Mouse (Mus musculus) heart, embryonic 12.5 days (tissue): ENCODE results near the gene Card9. TPM values are rescaled to one million over a fixed set of nuclear protein-coding genes. Genes with fewer than 3 reads are reported as not detected.
"Not testable (repeated sequence)": the region's sequence is repeated elsewhere in the genome, so short reads cannot be mapped to it uniquely, and the experiment has no call there.

Source experiments
- ATAC-seq: fragments of 200-750 bp; cut with Nextera tagmentation; 2 replicates; pipeline ENCODE4 v1.8.0; 2017; ENCODE audit warnings: moderate TSS enrichment, moderate library complexity; ENCODE audit not compliant: insufficient number of reproducible peaks, low FRiP score
- H3K27ac ChIP-seq: fragments of 300-500 bp; sonication (generic); 2 replicates; pipeline ENCODE4 v1.5.1; 2016; ENCODE audit warnings: mild to moderate bottlenecking, moderate library complexity; ENCODE audit not compliant: poor library complexity, severe bottlenecking
- H3K27me3 ChIP-seq: fragments of 300-500 bp; sonication (generic); replicated peaks from 2 replicates; pipeline ENCODE4 v1.6.1; 2016; ENCODE audit warnings: mild to moderate bottlenecking, moderate library complexity
- H3K36me3 ChIP-seq: fragments of 300-500 bp; sonication (generic); 2 replicates; pipeline ENCODE4 v1.6.1; 2016; ENCODE audit warnings: mild to moderate bottlenecking, moderate library complexity
- H3K4me1 ChIP-seq: fragments of 300-500 bp; sonication (generic); replicated peaks from 2 replicates; pipeline ENCODE4 v1.6.1; 2016; ENCODE audit warnings: mild to moderate bottlenecking
- H3K4me2 ChIP-seq: fragments of 300-500 bp; sonication (generic); 2 replicates; pipeline ENCODE4 v1.6.1; 2016; ENCODE audit warnings: mild to moderate bottlenecking, moderate library complexity
- H3K4me3 ChIP-seq: fragments of 300-500 bp; sonication (generic); 2 replicates; pipeline ENCODE4 v1.5.1; 2016; ENCODE audit warnings: mild to moderate bottlenecking
- H3K9ac ChIP-seq: fragments of 300-500 bp; sonication (generic); 2 replicates; pipeline ENCODE4 v1.6.1; 2016; ENCODE audit warnings: mild to moderate bottlenecking, moderate library complexity
- H3K9me3 ChIP-seq: fragments of 300-500 bp; sonication (generic); replicated peaks from 2 replicates; pipeline ENCODE4 v1.6.1; 2016; ENCODE audit warnings: mild to moderate bottlenecking, moderate library complexity
- WGBS: fragments of 180-500 bp; shearing (Covaris S2); methylation state at CpG from one replicate; pipeline ENCODE4 v1.1.7; 2016; 5-methylcytosine and 5-hydroxymethylcytosine counted together
- polyA plus RNA-seq: library from polyadenylated mRNA; unstranded; fragments of >200 nt; fragmentation: Nextera tagmentation; extraction: Ambion mirVana; gene quantifications from 2 replicates; pipeline ENCODE4 v1.2.1, GENCODE M21; 2016

Card9 gene
- polyA plus RNA-seq, 1 experiment from 2014 or later = 0.56 TPM

- Histone ChIP-seq H3K4me3 (no peak overlapping the region), H3K27ac (no peak overlapping the region), H3K9me3 (no peaks in the 10 kb centered on the region), H3K9ac (no peak overlapping the region), H3K27me3 (no peaks in the 10 kb centered on the region), H3K4me1 (peaks cover 20% of the 10 kb centered on the region), H3K4me2 (no peak overlapping the region), H3K36me3 (peaks cover 76% of the 10 kb centered on the region)
- 83% methylated on average over 3 of the region's 3 CpGs for WGBS
- ATAC-seq = no peak
Observed at GRCm38 (mm10) chr2:26390954-26391353, 30.2 kb upstream of the Card9 start.

GRCm38 (mm10) chr2:26389154-26389690 is 28.5 kb upstream of the Card9 start, which contains the start of the genes Entr1 and Pmpca:
Gene Entr1, minus strand, starts transcription at chr2:26389316.
Gene Pmpca, plus strand, starts transcription at chr2:26389339.
- Histone ChIP-seq H3K4me3 (peak within 1 kb of the TSS; percentile 95), H3K9ac (peak within 1 kb of the TSS; percentile 94), H3K27ac (peak within 1 kb of the TSS; percentile 34), H3K9me3 (no peaks in the 10 kb centered on the region), H3K4me1 (peaks cover 20% of the 10 kb centered on the region), H3K36me3 (peaks cover 76% of the 10 kb centered on the region), H3K4me2 (peak within 1 kb of the TSS; percentile 98), H3K27me3 (no peaks in the 10 kb centered on the region)
- WGBS = 0% methylated on average over 60 of the region's 60 CpGs
- ATAC-seq = peak; percentile 89

GRCm38 (mm10) chr2:26388682-26389153 is 28.0 kb upstream of the Card9 start:
- under 1% methylated on average over 40 of the region's 45 CpGs for WGBS
- peak; percentile 58 for ATAC-seq

GRCm38 (mm10) chr2:26387713-26388112 is 27.0 kb upstream of the Card9 start:
- ATAC-seq = no peak
- Histone ChIP-seq H3K4me1 (peaks cover 20% of the 10 kb centered on the region), H3K9me3 (no peaks in the 10 kb centered on the region), H3K9ac (no peak overlapping the region), H3K27ac (no peak overlapping the region), H3K4me3 (peak overlapping the region; percentile 95), H3K36me3 (peaks cover 76% of the 10 kb centered on the region), H3K4me2 (peak overlapping the region; percentile 98), H3K27me3 (no peaks in the 10 kb centered on the region)
- whole genome bisulfite sequencing = 86% methylated on average over 3 of the region's 3 CpGs

More at GRCm38 (mm10) chr2:26388682-26389153, 28.0 kb upstream of the Card9 start:
- H3K36me3 ChIP-seq = peaks cover 76% of the 10 kb centered on the region
- H3K4me3 ChIP-seq = peak overlapping the region; percentile 95
- H3K27me3 ChIP-seq = no peaks in the 10 kb centered on the region
- peak overlapping the region; percentile 94 for H3K9ac ChIP-seq
- H3K4me1 ChIP-seq = peaks cover 20% of the 10 kb centered on the region
- peak overlapping the region; percentile 34 for H3K27ac ChIP-seq
- H3K4me2 ChIP-seq = peak overlapping the region; percentile 98
- H3K9me3 ChIP-seq = no peaks in the 10 kb centered on the region

DNA sequence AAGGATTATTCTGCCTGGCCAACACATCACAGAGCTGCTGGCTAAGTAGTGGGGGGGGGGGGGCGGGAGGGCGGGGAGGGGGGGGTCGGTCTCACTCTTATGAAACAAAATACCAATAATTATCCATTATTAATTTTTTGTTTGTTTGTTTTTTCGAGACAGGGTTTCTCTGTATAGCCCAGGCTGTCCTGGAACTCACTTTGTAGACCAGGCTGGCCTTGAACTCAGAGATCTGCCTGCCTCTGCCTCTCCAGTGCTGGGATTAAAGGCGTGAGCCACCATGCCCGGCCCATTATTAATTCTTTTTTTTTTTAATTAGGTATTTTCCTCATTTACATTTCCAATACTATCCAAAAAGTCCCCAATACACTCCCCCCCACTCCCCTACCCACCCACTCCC is 20.2 kb upstream of the Card9 start:
- Histone ChIP-seq H3K4me3 (peak overlapping the region; percentile 71), H3K9ac (peak overlapping the region; percentile 80), H3K36me3 (peaks cover 74% of the 10 kb centered on the region), H3K4me2 (peak overlapping the region; percentile 88)
- not testable (repeated sequence) for H3K27ac ChIP-seq, H3K27me3 ChIP-seq, H3K9me3 ChIP-seq, H3K4me1 ChIP-seq
- peak; percentile 7; the same call in 1 of the 2 replicates for ATAC-seq
- 30% methylated on average over 6 of the region's 6 CpGs for WGBS

DNA sequence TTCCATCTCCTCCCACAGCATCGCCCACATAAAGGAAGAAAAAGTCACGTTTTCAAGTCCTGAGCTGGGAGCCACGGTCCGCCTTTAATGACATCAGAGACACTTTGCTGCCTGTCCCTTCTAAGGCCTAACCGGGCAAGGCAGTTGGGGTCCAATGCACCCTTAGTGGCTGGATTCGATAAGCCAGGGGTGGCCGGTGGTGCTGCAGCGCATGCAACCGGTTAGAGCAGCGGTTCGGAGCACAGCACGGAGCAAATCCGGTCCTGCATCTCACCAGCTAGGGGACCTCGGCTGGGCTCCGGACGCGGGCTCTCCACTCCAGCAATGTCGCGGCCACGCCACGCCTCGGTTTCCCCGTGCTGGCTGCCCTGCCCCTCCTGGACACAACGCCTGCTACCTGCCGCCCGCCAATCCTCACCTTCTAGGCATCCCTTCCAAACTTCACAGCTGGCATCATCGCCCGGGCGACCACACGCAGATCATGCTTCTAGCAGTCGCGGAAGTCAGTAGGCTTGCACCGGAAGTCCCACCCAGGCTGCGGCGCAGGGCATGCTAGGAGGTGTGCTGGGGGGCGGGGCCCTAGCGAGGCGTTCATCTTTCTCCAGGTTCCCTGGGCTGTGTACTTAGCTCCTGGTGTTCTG is 19.5 kb upstream of the Card9 start, which contains the start of gene Snapc4:
Snapc4 (minus strand) TSS at position 523 of the 641 bp plus-strand sequence.
- H3K27ac ChIP-seq = peak within 1 kb of the TSS; percentile 3; the same call in 1 of the 2 replicates
- peaks cover 73% of the 10 kb centered on the region for H3K36me3 ChIP-seq
- peak within 1 kb of the TSS; percentile 88 for H3K4me2 ChIP-seq
- H3K9me3 ChIP-seq = no peaks in the 10 kb centered on the region
- peak; percentile 90 for ATAC-seq
- peak within 1 kb of the TSS; percentile 80 for H3K9ac ChIP-seq
- under 1% methylated on average over 38 of the region's 38 CpGs for WGBS
- peak within 1 kb of the TSS; percentile 71 for H3K4me3 ChIP-seq
- no peaks in the 10 kb centered on the region; the same call in 1 of the 2 replicates for H3K4me1 ChIP-seq
- no peaks in the 10 kb centered on the region for H3K27me3 ChIP-seq

DNA sequence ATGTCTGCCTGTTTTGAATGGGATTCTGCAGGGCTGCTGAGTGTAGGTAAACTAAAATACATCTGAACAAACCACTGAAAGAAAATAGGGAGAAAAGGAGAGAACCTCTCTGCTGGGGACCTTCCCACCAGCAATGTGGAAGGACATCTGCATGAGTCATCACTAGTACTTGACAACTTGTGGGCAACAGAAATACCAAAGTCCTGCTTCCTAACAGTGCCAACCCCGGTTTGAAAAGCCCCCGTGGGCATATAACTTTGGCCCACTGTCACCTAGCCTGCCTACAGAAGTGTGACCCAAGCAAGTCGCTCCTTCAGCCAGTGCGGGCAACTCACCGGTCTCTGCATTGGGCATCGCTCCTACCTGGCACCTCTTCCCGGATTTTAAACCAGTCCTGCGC is 11.7 kb upstream of the Card9 start:
- WGBS = 90% methylated on average over 8 of the region's 8 CpGs
- no peak for ATAC-seq
- peaks cover 97% of the 10 kb centered on the region for H3K36me3 ChIP-seq

DNA sequence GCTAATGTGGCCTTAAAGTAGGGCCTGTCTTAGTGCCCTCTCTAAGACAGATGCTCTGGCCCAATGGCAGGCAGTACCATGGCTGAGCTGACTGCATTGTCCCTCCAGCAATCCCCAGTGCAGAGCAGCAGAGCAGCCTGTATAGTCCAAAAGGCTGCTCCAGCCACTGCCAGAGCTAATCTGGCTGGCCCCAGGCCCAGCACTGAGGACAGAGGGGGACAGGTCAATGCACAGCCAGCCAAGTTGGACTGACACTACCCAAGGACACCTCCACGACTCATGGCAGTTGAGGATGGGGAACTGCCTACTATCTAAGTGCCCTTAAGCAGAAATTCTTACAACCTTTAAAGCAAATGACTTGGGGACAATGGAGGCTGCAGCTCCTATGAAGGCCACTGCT is 7.9 kb upstream of the Card9 start:
- WGBS = 81% methylated on average over 1 of the region's 1 CpGs

More for the DNA sequence above, 11.7 kb upstream of the Card9 start:
- Histone ChIP-seq H3K9ac (no peak overlapping the region), H3K9me3 (no peaks in the 10 kb centered on the region), H3K4me1 (no peaks in the 10 kb centered on the region), H3K27ac (no peak overlapping the region), H3K4me2 (no peak overlapping the region), H3K27me3 (no peaks in the 10 kb centered on the region), H3K4me3 (no peak overlapping the region)

DNA sequence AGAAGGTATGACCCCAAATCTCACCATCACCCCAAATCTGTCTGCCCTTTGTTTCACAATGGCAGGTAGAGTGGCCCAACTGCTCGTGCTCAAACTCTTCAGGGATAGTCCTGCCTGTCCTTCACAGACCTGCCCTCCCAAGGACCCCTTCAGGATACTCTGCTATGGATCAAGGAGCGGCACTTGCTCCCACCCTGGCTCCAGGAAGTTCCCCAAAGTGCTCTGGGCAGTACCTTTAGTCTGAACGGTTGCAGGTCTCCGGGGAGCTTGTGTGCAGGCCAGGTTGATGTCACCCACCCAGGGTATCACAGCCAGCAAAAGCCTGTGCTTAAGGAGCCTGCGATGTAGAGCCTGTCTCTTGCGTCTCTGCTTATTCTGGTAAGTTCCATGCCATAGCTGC is 7.2 kb upstream of the Card9 start:
- Histone ChIP-seq H3K4me1 (peaks cover 13% of the 10 kb centered on the region), H3K4me3 (no peak overlapping the region), H3K27me3 (no peaks in the 10 kb centered on the region), H3K27ac (no peak overlapping the region), H3K9me3 (no peaks in the 10 kb centered on the region), H3K4me2 (no peak overlapping the region), H3K9ac (no peak overlapping the region), H3K36me3 (peaks cover 94% of the 10 kb centered on the region)
- no peak for ATAC-seq
- 90% methylated on average over 6 of the region's 6 CpGs for WGBS

More for the DNA sequence above, 7.9 kb upstream of the Card9 start:
- no peaks in the 10 kb centered on the region for H3K9me3 ChIP-seq
- no peak overlapping the region for H3K4me3 ChIP-seq
- no peak for ATAC-seq
- peaks cover 13% of the 10 kb centered on the region for H3K4me1 ChIP-seq
- peaks cover 94% of the 10 kb centered on the region for H3K36me3 ChIP-seq
- no peak overlapping the region for H3K4me2 ChIP-seq
- no peaks in the 10 kb centered on the region for H3K27me3 ChIP-seq
- no peak overlapping the region for H3K9ac ChIP-seq
- no peak overlapping the region for H3K27ac ChIP-seq

GRCm38 (mm10) chr2:26364738-26365465 is 4.2 kb upstream of the Card9 start:
- ATAC-seq = 0 out of 2 replicates have a peak, but pooled peaks have one; percentile 46
- H3K4me1 ChIP-seq = peaks cover 13% of the 10 kb centered on the region
- H3K4me2 ChIP-seq = no peak overlapping the region
- H3K9me3 ChIP-seq = no peaks in the 10 kb centered on the region
- no peak overlapping the region for H3K4me3 ChIP-seq
- WGBS = 62% methylated on average over 10 of the region's 10 CpGs
- H3K36me3 ChIP-seq = peaks cover 71% of the 10 kb centered on the region
- no peaks in the 10 kb centered on the region for H3K27me3 ChIP-seq
- H3K27ac ChIP-seq = peak overlapping the region; percentile 10; the same call in 1 of the 2 replicates
- H3K9ac ChIP-seq = peak overlapping the region; percentile 25; the same call in 1 of the 2 replicates

DNA sequence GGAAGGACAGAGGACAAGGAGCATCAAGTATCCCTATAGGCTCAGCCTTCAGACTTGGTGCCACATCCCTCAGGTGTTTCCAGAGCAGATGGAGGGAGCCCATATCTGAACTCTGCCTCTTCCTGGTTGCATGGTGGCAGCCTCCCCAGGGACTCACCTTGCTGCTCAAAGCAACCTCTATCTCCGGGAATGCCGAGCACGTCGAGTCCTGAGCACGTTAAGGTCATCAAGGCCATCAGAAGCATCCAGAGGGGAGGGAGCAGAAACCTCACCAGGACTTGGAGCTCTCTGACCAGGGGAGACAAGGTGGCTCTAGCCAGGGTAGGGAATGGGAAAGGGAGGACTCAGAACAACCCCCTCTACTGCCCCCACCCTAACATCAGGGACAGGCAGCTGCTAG is 2.8 kb upstream of the Card9 start:
- Histone ChIP-seq H3K4me2 (no peak overlapping the region), H3K36me3 (peaks cover 57% of the 10 kb centered on the region), H3K9me3 (no peaks in the 10 kb centered on the region), H3K9ac (0 out of 2 replicates have a peak overlapping the region, but pooled peaks have one; percentile 8), H3K4me1 (peaks cover 13% of the 10 kb centered on the region), H3K27me3 (no peaks in the 10 kb centered on the region), H3K4me3 (no peak overlapping the region), H3K27ac (no peak overlapping the region)
- WGBS = 70% methylated on average over 5 of the region's 5 CpGs
- no peak for ATAC-seq
